10 mouse cellular contexts compared by ENCODE assay signal in genomic region chr11:19713597-19713996, GRCm38 (mm10).
DNase-seq lines count a peak whose midpoint lies in the region; ATAC-seq lines count a peak whose summit lies in the region.
"Had no signal": no experiment of that assay in that cellular context is flagged by ENCODE, and none has a peak within 500 bp of the region (broad histone marks: within the 10 kb centered on the region; RNA-seq: fewer than 3 reads in every experiment).

No protein-coding gene starts in this region.

- DNase-seq in heart, adult 9 months (ENCODE audit: low spot score in 2 of 2), result no peak
- peak; percentile 13 for DNase-seq in right cerebral cortex, adult 18-20 months
- DNase-seq in right cerebral cortex, postnatal 14 days, result no peak
- no peak for DNase-seq in B cell, adult 2 months
- DNase-seq in testis, postnatal 10 days (ENCODE audit: low spot score), result no peak
- no peak for DNase-seq in urinary bladder, postnatal 10 days (ENCODE audit: low spot score)

- H3K4me1 ChIP-seq in heart, embryonic 12.5 days (replicated peaks), result peaks cover 8% of the 10 kb centered on the region; the same call in 1 of the 2 replicates
- 0 out of 2 replicates have a peak, but pooled peaks cover 3% of the 10 kb centered on the region for H3K4me1 ChIP-seq in midbrain, embryonic 13.5 days (replicated peaks)

- H3K9me3 ChIP-seq in heart, embryonic 12.5 days (replicated peaks), result no peaks in the 10 kb centered on the region
- no peaks in the 10 kb centered on the region for H3K9me3 ChIP-seq in midbrain, embryonic 13.5 days

- H3K4me2 ChIP-seq in heart, embryonic 12.5 days, result peak overlapping the region; percentile 12; the same call in 1 of the 2 replicates
- H3K4me2 ChIP-seq in midbrain, embryonic 13.5 days (replicated peaks), result no peak overlapping the region

- H3K9ac ChIP-seq in heart, embryonic 12.5 days, result no peak overlapping the region
- H3K9ac ChIP-seq in midbrain, embryonic 13.5 days (replicated peaks), result no peak overlapping the region
- H3K9ac ChIP-seq: liver, embryonic 14.5 days had no signal

- H3K27me3 ChIP-seq in heart, embryonic 12.5 days (replicated peaks), result no peaks in the 10 kb centered on the region
- H3K27me3 ChIP-seq in midbrain, embryonic 13.5 days, result no peaks in the 10 kb centered on the region

- WGBS in heart, embryonic 12.5 days, result 78% methylated on average over 20 of the region's 20 CpGs
- 77% methylated on average over 20 of the region's 20 CpGs for WGBS in midbrain, embryonic 13.5 days

- no peak for ATAC-seq in heart, embryonic 12.5 days (ENCODE audit: insufficient number of reproducible peaks, low FRiP score)
- ATAC-seq in midbrain, embryonic 13.5 days, result peak; percentile 11; the same call in 1 of the 2 replicates
- ATAC-seq: intestine, embryonic 16.5 days had no signal

- no peak overlapping the region for H3K27ac ChIP-seq in heart, embryonic 12.5 days (ENCODE audit: poor library complexity, severe bottlenecking)
- 0 out of 2 replicates have a peak overlapping the region, but pooled peaks have one; percentile 35 for H3K27ac ChIP-seq in midbrain, embryonic 13.5 days
- H3K27ac ChIP-seq: liver, embryonic 14.5 days had no signal

- no peak overlapping the region for H3K4me3 ChIP-seq in heart, embryonic 12.5 days
- no peak overlapping the region for H3K4me3 ChIP-seq in midbrain, embryonic 13.5 days (replicated peaks)

- H3K36me3 ChIP-seq in heart, embryonic 12.5 days, result no peaks in the 10 kb centered on the region
- H3K36me3 ChIP-seq in midbrain, embryonic 13.5 days, result no peaks in the 10 kb centered on the region
